Mouse (Mus musculus) cortical plate, adult 2 months (tissue): ENCODE measurements around the gene Prr5.

Experiments
- CTCF ChIP-seq: fragments of 200-500 bp; IDR thresholded peaks from 2 replicates; pipeline ENCODE4 v1.5.1; 2011; ENCODE audit warnings: mild to moderate bottlenecking, control low read depth, low read length; ENCODE audit not compliant: insufficient read depth; ENCODE audit errors: extremely low read depth
- POLR2A ChIP-seq: fragments of 200-500 bp; IDR thresholded peaks from 2 replicates; pipeline ENCODE4 v1.6.1; 2011; ENCODE audit warnings: mild to moderate bottlenecking, low read length, control low read depth; ENCODE audit not compliant: insufficient read depth; ENCODE audit errors: extremely low read depth

- TF ChIP-seq CTCF = no peak
- TF ChIP-seq POLR2A = no peak
Measured at GRCm38 (mm10) chr15:84702391-84703345, 33.2 kb downstream of the Prr5 start.
